ENCODE assay signal across 32 mouse cellular contexts in the genomic region with DNA sequence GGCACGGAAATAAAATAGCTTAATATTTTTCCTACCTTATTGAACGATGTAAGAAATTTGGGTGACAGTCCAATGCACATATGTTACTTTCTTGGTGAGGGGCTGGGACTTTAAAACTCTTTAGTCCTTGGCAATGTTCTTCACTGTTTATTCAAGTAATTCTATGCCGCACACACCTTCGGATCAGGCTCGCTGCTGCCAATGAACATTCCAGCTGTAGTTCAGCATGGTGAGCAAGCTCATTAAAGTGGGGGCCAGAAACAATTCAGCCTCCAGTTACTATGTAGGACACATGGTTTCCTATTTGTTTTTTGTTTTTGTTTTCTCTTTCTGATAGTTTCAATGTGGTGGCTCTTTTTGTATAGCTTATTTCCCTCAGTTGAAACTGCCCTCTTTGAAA.
"Had no signal": no experiment of that assay in that cellular context is flagged by ENCODE, and none has a peak within 500 bp of the region (broad histone marks: within the 10 kb centered on the region; RNA-seq: fewer than 3 reads in every experiment).

No protein-coding gene starts in this region.

- H3K4me2 ChIP-seq: heart, embryonic 11.5 days; heart, embryonic 12.5 days; heart, embryonic 13.5 days; heart, embryonic 15.5 days; hindbrain, embryonic 12.5 days; hindbrain, embryonic 13.5 days; hindbrain, embryonic 14.5 days; hindbrain, embryonic 15.5 days; intestine, embryonic 15.5 days had no signal

- H3K9me3 ChIP-seq: heart, embryonic 10.5 days; heart, embryonic 12.5 days; heart, embryonic 13.5 days; heart, embryonic 15.5 days; hindbrain, embryonic 10.5 days; hindbrain, embryonic 12.5 days; hindbrain, embryonic 13.5 days; hindbrain, embryonic 15.5 days; intestine, embryonic 15.5 days had no signal

- H3K27ac ChIP-seq: heart, adult 2 months; heart, embryonic 10.5 days; heart, embryonic 13.5 days; heart, embryonic 15.5 days; hindbrain, embryonic 10.5 days; hindbrain, embryonic 12.5 days; hindbrain, embryonic 13.5 days; hindbrain, embryonic 14.5 days; hindbrain, embryonic 15.5 days; hindbrain, postnatal 0 days; intestine, embryonic 15.5 days; layer of hippocampus, adult 2 months; left cerebral cortex, adult 2 months had no signal

- H3K4me3 ChIP-seq: heart, adult 2 months; heart, embryonic 10.5 days; heart, embryonic 12.5 days; heart, embryonic 13.5 days; heart, embryonic 15.5 days; hindbrain, embryonic 10.5 days; hindbrain, embryonic 12.5 days; hindbrain, embryonic 13.5 days; hindbrain, embryonic 15.5 days; intestine, embryonic 15.5 days; layer of hippocampus, adult 2 months; left cerebral cortex, adult 2 months had no signal

- ATAC-seq: hindbrain, embryonic 16.5 days; hindbrain, postnatal 0 days; inflammation-experienced regulatory T-cells, adult 6 months; intestine, embryonic 15.5 days; intestine, embryonic 16.5 days; intestine, postnatal 0 days had no signal

- H3K9ac ChIP-seq: heart, embryonic 12.5 days; heart, embryonic 13.5 days; heart, embryonic 15.5 days; hindbrain, embryonic 12.5 days; hindbrain, embryonic 13.5 days; hindbrain, embryonic 14.5 days; hindbrain, embryonic 15.5 days; intestine, embryonic 15.5 days had no signal

- DNase-seq: heart, adult 18-20 months; heart, adult 2 months; heart, postnatal 10 days; heart, postnatal 14 days; heart, postnatal 36 days; heart, postnatal 4 days; kidney, adult 11 months; kidney, adult 2 months; kidney, adult 8-10 months; kidney, adult 9 months; kidney, postnatal 14 days; kidney, postnatal 4 days; layer of hippocampus, adult 9-11 months; layer of hippocampus, postnatal 36 days had no signal

- H3K27me3 ChIP-seq: heart, embryonic 12.5 days; heart, embryonic 13.5 days; heart, embryonic 15.5 days; hindbrain, embryonic 12.5 days; hindbrain, embryonic 13.5 days; hindbrain, embryonic 15.5 days; intestine, embryonic 15.5 days had no signal
